Mouse (Mus musculus) thymus, postnatal 4 days (tissue): ENCODE data around the gene Fam78a.

ENCODE experiments used
- DNase-seq: peaks from one replicate; pipeline ENCODE4 v3.0.0; 2021

The Fam78a gene

DNA sequence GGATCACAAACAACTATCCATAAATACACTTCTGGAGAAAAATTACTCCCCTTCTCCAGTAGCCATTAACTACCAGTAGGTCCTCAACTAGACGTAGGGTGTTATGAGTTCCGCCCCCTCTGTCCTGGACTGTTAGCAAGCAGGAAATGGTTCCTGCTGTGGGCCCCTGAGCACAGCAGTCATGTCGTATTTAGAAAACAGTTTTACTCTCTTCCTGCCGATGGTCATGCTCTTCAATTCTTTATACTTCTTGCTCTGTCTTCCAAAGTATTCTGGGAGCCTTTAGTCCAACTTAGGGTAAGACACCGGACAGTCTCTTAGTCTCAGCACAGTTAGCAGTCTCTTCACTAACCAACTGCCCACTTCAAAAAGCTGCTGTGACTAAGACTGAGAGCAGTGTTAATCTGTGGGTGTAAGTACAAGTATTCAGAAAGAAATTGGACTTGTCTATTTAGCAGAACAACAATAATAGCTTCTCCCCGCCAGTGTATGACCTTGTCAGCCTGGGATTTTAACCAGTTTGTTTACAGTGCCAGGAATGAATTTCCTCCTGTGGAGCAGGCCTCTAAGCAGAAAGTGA is 47.3 kb downstream of the Fam78a start:
- DNase-seq = peak; percentile 56

DNA sequence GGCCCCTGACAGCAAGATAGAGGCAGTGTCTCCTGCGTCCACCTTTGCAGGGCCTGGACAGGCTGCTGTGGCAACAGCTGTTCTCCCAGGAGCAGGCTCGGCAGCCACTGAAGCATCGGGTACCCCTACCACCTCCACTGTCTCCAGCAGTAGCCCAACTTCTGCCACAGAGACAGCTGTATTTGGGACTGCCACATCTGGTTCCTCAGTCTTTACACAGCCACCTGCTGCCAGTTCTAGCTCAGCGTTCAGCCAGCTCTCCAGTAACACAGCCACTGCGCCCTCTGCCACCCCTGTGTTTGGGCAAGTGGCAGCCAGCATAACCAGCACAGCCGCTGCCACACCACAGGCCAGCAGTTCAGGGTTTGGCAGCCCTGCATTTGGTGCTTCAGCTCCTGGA is 50.5 kb downstream of the Fam78a start:
- peak; percentile 80 for DNase-seq

DNA sequence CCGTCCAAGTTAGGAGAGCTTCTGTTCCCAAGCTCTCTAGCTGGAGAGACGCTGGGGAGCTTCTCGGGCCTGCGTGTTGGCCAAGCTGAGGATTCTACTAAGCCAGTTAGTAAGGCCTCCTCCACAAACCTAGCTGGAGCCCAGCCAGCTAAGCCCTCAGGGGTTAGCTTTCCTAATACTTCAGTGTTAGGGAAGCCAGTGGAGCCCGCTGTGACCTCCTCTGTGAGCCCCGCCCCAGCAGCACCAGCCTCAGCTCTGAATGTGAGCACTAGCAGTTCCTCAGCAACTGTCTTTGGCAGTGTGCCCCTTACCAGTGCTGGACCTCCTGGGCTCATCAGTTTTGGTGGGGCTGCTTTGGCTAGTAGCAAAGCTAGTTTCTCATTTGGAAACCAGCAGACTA is 51.2 kb downstream of the Fam78a start:
- peak; percentile 54 for DNase-seq

DNA sequence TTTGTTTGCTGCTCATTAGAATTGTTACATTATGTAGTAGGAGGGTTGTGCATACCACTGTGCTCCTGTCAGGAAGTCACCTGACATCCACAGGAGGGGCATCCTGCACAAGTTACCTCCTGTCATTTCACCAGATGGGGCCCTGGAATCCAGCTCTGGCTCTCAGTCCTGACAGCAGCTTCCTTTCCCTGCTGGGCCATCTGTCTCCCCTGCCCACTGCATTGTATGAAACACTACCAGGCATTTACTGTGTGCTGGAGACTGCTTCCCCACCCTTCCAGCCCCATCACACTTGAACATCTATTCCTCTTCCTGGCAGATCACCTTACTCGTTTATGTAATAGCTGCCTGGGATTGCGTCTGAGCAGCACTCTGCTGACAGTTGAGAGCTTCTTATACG is 55.0 kb downstream of the Fam78a start:
- no peak for DNase-seq

DNA sequence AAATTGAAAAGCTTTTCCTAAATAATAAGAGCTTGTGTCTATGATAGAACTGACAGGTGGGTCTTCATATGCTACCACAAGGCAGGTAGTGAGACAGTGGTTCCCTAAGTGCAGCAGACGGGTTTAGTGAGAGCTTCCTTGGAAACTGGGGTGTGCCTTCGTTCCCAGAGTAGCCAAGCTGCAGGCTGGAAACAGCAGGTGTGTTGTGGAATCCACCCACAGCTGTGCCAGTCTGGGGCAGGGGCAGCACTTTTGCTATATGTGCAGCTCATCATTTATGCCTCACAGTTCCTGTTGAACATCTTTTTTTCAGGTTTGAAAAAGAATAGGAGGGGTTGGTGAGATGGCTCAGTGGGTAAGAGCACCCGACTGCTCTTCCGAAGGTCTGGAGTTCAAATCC is 60.3 kb downstream of the Fam78a start:
- DNase-seq = no peak

DNA sequence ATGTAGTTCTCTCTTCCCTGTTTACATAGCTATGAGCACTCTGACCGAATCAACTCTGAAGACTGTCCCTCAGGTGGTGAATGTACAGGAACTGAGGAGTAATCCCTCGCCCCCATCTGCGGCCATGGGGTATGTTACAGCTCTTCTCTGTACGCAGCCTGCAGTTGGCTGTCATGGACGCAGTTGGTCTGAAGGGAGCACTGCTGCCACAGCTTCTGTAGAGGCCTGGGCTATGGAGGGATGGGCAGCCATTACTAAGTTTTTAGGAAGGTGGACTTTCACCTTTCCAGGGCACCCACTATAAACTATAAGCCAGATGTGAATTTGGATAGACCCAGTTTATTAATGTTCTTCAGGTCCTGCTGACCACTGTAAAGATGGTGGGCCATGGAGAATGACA is 64.4 kb downstream of the Fam78a start:
- no peak for DNase-seq

DNA sequence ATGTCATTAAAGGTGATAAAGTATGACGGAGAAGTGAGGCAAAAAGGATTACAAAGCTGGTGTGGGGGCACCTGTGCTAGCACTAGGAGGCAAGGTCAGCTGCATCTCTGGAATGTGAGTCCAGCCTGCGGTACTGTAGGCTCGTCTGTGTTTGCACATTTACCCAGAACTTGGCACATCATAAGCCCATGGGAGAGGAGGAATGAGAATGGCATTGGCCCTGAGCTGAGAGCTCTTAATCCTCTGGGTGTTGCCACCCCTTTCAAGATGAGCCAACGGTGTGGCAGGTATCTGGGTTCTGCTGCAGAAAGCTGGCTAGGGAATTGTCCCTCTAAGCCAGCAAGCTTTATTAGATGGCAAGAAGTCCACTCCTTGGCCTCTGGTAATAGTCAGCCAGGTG is 65.0 kb downstream of the Fam78a start:
- no peak for DNase-seq

DNA sequence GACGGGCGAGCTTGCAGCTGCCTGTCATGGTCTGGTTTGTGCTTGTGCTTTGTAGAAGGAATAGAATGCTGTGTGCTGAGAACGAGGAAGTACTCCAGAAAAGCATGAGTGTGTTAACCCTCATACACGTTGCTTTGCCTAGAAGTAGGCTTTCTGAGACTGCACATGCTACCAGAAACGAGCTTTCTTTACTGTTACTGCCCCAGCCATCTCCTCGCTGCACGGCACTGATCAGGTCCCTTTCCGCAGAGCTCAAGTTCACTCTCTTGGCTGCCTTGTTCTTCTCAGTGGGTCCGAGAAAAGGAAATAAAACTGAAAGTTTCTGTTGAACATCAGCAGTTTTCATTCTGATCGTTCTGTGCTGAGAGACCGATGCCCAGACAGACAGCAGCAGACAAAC is 75.9 kb downstream of the Fam78a start:
- DNase-seq = no peak

DNA sequence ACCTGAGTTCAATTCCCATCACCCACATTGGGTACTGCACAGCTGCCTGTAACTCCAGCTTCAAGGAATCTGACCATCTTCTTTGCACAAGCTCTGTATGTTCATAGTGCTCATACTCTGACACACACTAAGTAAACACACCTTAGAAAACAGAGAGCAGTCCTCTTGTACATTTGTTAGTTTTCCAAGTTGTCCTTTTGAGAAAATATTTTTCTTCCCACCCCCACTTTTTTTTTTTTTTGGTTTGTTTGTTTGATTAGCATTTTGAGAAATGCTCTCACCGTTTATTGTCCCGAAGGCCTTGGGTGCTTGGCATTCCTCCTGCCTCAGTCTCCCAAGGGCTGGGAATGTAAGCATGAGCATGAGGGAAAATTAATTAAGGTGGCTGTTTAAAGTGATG is 76.3 kb downstream of the Fam78a start:
- DNase-seq = no peak
